Mouse (Mus musculus) G1E (cell line): Measurements from ENCODE around the gene Tln2.

Source experiments
- CTCF ChIP-seq: IDR thresholded peaks from 2 replicates; pipeline ENCODE4 v1.5.1; 2012; ENCODE audit warnings: low read depth, low read length, inconsistent platforms, mixed read lengths
- GATA1 ChIP-seq: IDR thresholded peaks from 2 replicates; pipeline ENCODE4 v1.6.1; 2012; ENCODE audit warnings: borderline replicate concordance, low read length, inconsistent platforms, mixed read lengths
- GATA2 ChIP-seq: IDR thresholded peaks from 2 replicates; pipeline ENCODE4 v1.6.1; 2012; ENCODE audit warnings: low read depth, low read length, inconsistent platforms, borderline replicate concordance
- POLR2AphosphoS5 ChIP-seq: IDR thresholded peaks from 2 replicates; pipeline ENCODE4 v1.6.1; 2012; ENCODE audit warnings: low read depth, low read length, inconsistent platforms; ENCODE audit not compliant: insufficient replicate concordance
- TAL1 ChIP-seq: conservative IDR thresholded peaks from 2 replicates; pipeline ENCODE4 v1.6.1; 2012; ENCODE audit warnings: low read depth, low read length, inconsistent platforms, mixed read lengths

GRCm38 (mm10) chr9:67208420-67208819 is 351.1 kb downstream of the Tln2 start:
- TF ChIP-seq CTCF = no peak
- no peak for TF ChIP-seq TAL1
- no peak for TF ChIP-seq POLR2AphosphoS5
- no peak for TF ChIP-seq GATA1
- TF ChIP-seq GATA2 = no peak
